Mouse (Mus musculus): ENCODE data around the gene S100a6. TPM values are rescaled to one million over a fixed set of nuclear protein-coding genes. Genes with fewer than 3 reads are reported as not detected.

The S100a6 gene
- polyA plus RNA-seq, 1 experiment from 2014 or later = 14.6 TPM

GRCm38 (mm10) chr3:90585595-90585994 lies 27.1 kb upstream of the S100a6 start:
- Histone ChIP-seq H3K27ac (ENCODE audit: low read depth, low read length) (no peak overlapping the region), H3K27me3 (replicated peaks; ENCODE audit: control insufficient read depth, insufficient read depth, low read length) (no peaks in the 10 kb centered on the region), H3K4me1 (replicated peaks; ENCODE audit: control insufficient read depth, insufficient read depth, low read length) (no peaks in the 10 kb centered on the region), H3K9ac (ENCODE audit: low read depth, low read length) (no peak overlapping the region), H3K9me3 (ENCODE audit: control insufficient read depth, low read length) (no peaks in the 10 kb centered on the region), H3K4me3 (ENCODE audit: low read depth, low read length) (no peak overlapping the region), H3K4me2 (no peak overlapping the region), H3K36me3 (ENCODE audit: control insufficient read depth, insufficient read depth, low read length) (no peaks in the 10 kb centered on the region)
- ATAC-seq (replicated peaks; ENCODE audit: low FRiP score) = no peak; the same call in 1 of the 2 replicates
- 30% methylated on average over 5 of the region's 5 CpGs for WGBS
- peak; percentile 61 for DNase-seq (ENCODE audit: low spot score)

GRCm38 (mm10) chr3:90586016-90586643 lies 26.6 kb upstream of the S100a6 start:
- 80% methylated on average over 15 of the region's 15 CpGs for whole genome bisulfite sequencing
- no peak overlapping the region for H3K27ac ChIP-seq (ENCODE audit: low read depth, low read length)

DNA sequence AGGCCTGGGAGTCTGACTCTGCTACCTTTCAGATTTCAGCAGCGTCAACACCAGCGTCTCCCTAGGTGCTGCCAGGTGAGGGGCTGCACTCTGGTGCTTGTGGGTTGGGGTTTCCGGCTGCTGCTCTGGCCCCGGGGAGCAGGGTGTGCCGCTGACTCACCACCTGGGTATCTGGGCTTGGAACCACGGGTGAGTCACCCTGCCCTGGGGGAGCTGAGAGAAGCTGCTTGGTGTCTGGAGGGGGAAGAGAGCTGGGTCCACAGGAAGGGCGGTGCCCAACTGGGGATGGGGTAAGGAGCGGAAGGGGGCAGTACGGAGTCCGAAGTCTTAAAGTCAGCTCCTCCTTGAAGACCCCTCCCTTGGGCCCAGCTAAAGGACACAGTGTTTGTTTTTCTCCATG lies 25.8 kb upstream of the S100a6 start:
- Histone ChIP-seq H3K27ac (ENCODE audit: low read depth, low read length) (no peak overlapping the region), H3K9ac (ENCODE audit: low read depth, low read length) (no peak overlapping the region), H3K4me2 (no peak overlapping the region), H3K9me3 (ENCODE audit: control insufficient read depth, low read length) (no peaks in the 10 kb centered on the region), H3K36me3 (ENCODE audit: control insufficient read depth, insufficient read depth, low read length) (no peaks in the 10 kb centered on the region), H3K4me3 (ENCODE audit: low read depth, low read length) (no peak overlapping the region), H3K4me1 (replicated peaks; ENCODE audit: control insufficient read depth, insufficient read depth, low read length) (no peaks in the 10 kb centered on the region), H3K27me3 (replicated peaks; ENCODE audit: control insufficient read depth, insufficient read depth, low read length) (no peaks in the 10 kb centered on the region)
- no peak for DNase-seq (ENCODE audit: low spot score)
- 37% methylated on average over 10 of the region's 10 CpGs for WGBS
- ATAC-seq (replicated peaks; ENCODE audit: low FRiP score) = 0 out of 2 replicates have a peak, but pooled peaks have one; percentile 13

More at GRCm38 (mm10) chr3:90586016-90586643, 26.6 kb upstream of the S100a6 start:
- Histone ChIP-seq H3K4me2 (no peak overlapping the region), H3K4me1 (replicated peaks; ENCODE audit: control insufficient read depth, insufficient read depth, low read length) (no peaks in the 10 kb centered on the region), H3K36me3 (ENCODE audit: control insufficient read depth, insufficient read depth, low read length) (no peaks in the 10 kb centered on the region), H3K4me3 (ENCODE audit: low read depth, low read length) (no peak overlapping the region), H3K27me3 (replicated peaks; ENCODE audit: control insufficient read depth, insufficient read depth, low read length) (no peaks in the 10 kb centered on the region), H3K9ac (ENCODE audit: low read depth, low read length) (no peak overlapping the region), H3K9me3 (ENCODE audit: control insufficient read depth, low read length) (no peaks in the 10 kb centered on the region)
- no peak for DNase-seq (ENCODE audit: low spot score)
- ATAC-seq (replicated peaks; ENCODE audit: low FRiP score) = no peak

- Histone ChIP-seq H3K9me3 (ENCODE audit: control insufficient read depth, low read length) (no peaks in the 10 kb centered on the region), H3K4me2 (no peak overlapping the region), H3K27me3 (replicated peaks; ENCODE audit: control insufficient read depth, insufficient read depth, low read length) (no peaks in the 10 kb centered on the region), H3K36me3 (ENCODE audit: control insufficient read depth, insufficient read depth, low read length) (no peaks in the 10 kb centered on the region), H3K27ac (ENCODE audit: low read depth, low read length) (no peak overlapping the region), H3K9ac (ENCODE audit: low read depth, low read length) (no peak overlapping the region), H3K4me3 (ENCODE audit: low read depth, low read length) (no peak overlapping the region), H3K4me1 (replicated peaks; ENCODE audit: control insufficient read depth, insufficient read depth, low read length) (no peaks in the 10 kb centered on the region)
- 86% methylated on average over 14 of the region's 14 CpGs for WGBS
- ATAC-seq (replicated peaks; ENCODE audit: low FRiP score) (no peak), DNase-seq (ENCODE audit: low spot score) (no peak)
Measured at GRCm38 (mm10) chr3:90587361-90588101, 25.2 kb upstream of the S100a6 start.

- 59% methylated on average over 6 of the region's 6 CpGs for WGBS
- H3K4me2 ChIP-seq = no peak overlapping the region
- H3K27ac ChIP-seq (ENCODE audit: low read depth, low read length) = no peak overlapping the region
- no peaks in the 10 kb centered on the region for H3K9me3 ChIP-seq (ENCODE audit: control insufficient read depth, low read length)
- DNase-seq (ENCODE audit: low spot score) = no peak
- no peaks in the 10 kb centered on the region for H3K36me3 ChIP-seq (ENCODE audit: control insufficient read depth, insufficient read depth, low read length)
- 0 out of 2 replicates have a peak, but pooled peaks have one; percentile 13 for ATAC-seq (replicated peaks; ENCODE audit: low FRiP score)
- no peaks in the 10 kb centered on the region for H3K27me3 ChIP-seq (replicated peaks; ENCODE audit: control insufficient read depth, insufficient read depth, low read length)
- H3K4me3 ChIP-seq (ENCODE audit: low read depth, low read length) = no peak overlapping the region
- no peak overlapping the region for H3K9ac ChIP-seq (ENCODE audit: low read depth, low read length)
- no peaks in the 10 kb centered on the region for H3K4me1 ChIP-seq (replicated peaks; ENCODE audit: control insufficient read depth, insufficient read depth, low read length)
Measured at GRCm38 (mm10) chr3:90589390-90589789, 23.3 kb upstream of the S100a6 start.

GRCm38 (mm10) chr3:90589947-90590346 lies 22.7 kb upstream of the S100a6 start, which contains the start of gene S100a2:
Gene S100a2, plus strand, starts transcription at chr3:90590247.
- 67% methylated on average over 8 of the region's 8 CpGs for WGBS

DNA sequence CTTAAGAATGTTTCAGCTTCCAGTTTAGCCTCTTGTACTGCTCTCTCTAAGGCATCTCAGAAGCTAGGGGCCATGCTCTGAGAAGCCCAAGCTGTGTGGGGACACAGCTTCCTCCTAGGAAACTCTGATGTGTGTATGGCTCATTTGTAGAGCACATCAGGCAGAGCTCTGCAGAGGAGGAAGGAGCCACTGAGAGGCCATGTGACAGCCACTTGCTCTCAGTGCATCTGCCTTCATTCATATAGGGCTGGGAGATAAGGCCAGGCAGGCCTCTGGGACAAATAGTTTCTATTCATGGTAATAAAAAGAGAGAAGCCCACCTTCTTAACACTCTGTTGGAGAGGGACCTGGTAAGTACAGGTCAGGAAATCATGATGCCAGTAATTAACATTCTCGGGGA lies 18.2 kb upstream of the S100a6 start:
- no peaks in the 10 kb centered on the region for H3K27me3 ChIP-seq (replicated peaks; ENCODE audit: control insufficient read depth, insufficient read depth, low read length)

More at GRCm38 (mm10) chr3:90589947-90590346, 22.7 kb upstream of the S100a6 start, which contains the start of gene S100a2:
- ATAC-seq (replicated peaks; ENCODE audit: low FRiP score) (no peak), DNase-seq (ENCODE audit: low spot score) (no peak)
- Histone ChIP-seq H3K4me1 (replicated peaks; ENCODE audit: control insufficient read depth, insufficient read depth, low read length) (no peaks in the 10 kb centered on the region), H3K36me3 (ENCODE audit: control insufficient read depth, insufficient read depth, low read length) (no peaks in the 10 kb centered on the region), H3K4me2 (no peak within 1 kb of the TSS), H3K9ac (ENCODE audit: low read depth, low read length) (no peak within 1 kb of the TSS), H3K27ac (ENCODE audit: low read depth, low read length) (no peak within 1 kb of the TSS), H3K27me3 (replicated peaks; ENCODE audit: control insufficient read depth, insufficient read depth, low read length) (no peaks in the 10 kb centered on the region), H3K9me3 (ENCODE audit: control insufficient read depth, low read length) (no peaks in the 10 kb centered on the region), H3K4me3 (ENCODE audit: low read depth, low read length) (no peak within 1 kb of the TSS)

DNA sequence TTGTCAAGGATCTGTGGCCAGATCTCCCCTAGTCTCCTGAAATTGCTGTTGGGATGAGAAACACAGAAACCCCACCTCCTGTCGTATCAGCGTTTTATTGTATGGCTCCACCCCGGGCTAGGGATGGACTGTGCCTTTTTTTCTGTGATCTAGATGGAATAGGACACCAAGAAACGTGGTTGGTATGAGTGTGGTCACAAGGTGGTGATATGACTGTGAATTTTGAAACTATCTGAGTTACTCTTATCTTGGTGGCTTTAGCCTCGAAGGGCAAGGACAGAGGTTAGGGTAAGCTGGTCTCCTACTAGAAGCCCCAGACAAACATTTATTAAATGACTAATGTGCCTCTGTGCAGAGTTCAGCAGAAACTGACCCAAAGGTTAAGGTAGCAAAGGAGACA lies 17.1 kb upstream of the S100a6 start:
- no peak overlapping the region for H3K27ac ChIP-seq (ENCODE audit: low read depth, low read length)
- H3K27me3 ChIP-seq (replicated peaks; ENCODE audit: control insufficient read depth, insufficient read depth, low read length) = no peaks in the 10 kb centered on the region
- no peak for DNase-seq (ENCODE audit: low spot score)
- no peaks in the 10 kb centered on the region for H3K9me3 ChIP-seq (ENCODE audit: control insufficient read depth, low read length)
- no peak for ATAC-seq (replicated peaks; ENCODE audit: low FRiP score)
- no peak overlapping the region for H3K4me2 ChIP-seq
- WGBS = 53% methylated on average over 5 of the region's 5 CpGs
- no peaks in the 10 kb centered on the region for H3K36me3 ChIP-seq (ENCODE audit: control insufficient read depth, insufficient read depth, low read length)
- no peak overlapping the region for H3K4me3 ChIP-seq (ENCODE audit: low read depth, low read length)
- no peak overlapping the region for H3K9ac ChIP-seq (ENCODE audit: low read depth, low read length)
- no peaks in the 10 kb centered on the region for H3K4me1 ChIP-seq (replicated peaks; ENCODE audit: control insufficient read depth, insufficient read depth, low read length)

More for the DNA sequence above, 18.2 kb upstream of the S100a6 start:
- no peak overlapping the region for H3K4me3 ChIP-seq (ENCODE audit: low read depth, low read length)
- ATAC-seq (replicated peaks; ENCODE audit: low FRiP score) (no peak), DNase-seq (ENCODE audit: low spot score) (no peak)
- no peaks in the 10 kb centered on the region for H3K4me1 ChIP-seq (replicated peaks; ENCODE audit: control insufficient read depth, insufficient read depth, low read length)
- no peaks in the 10 kb centered on the region for H3K36me3 ChIP-seq (ENCODE audit: control insufficient read depth, insufficient read depth, low read length)
- 79% methylated on average over 1 of the region's 1 CpGs for whole genome bisulfite sequencing
- no peak overlapping the region for H3K9ac ChIP-seq (ENCODE audit: low read depth, low read length)
- no peak overlapping the region for H3K4me2 ChIP-seq
- H3K9me3 ChIP-seq (ENCODE audit: control insufficient read depth, low read length) = no peaks in the 10 kb centered on the region
- no peak overlapping the region for H3K27ac ChIP-seq (ENCODE audit: low read depth, low read length)
